Mouse (Mus musculus) midbrain, postnatal 0 days (tissue): ENCODE measurements around the gene 6430548M08Rik. TPM values are rescaled to one million over a fixed set of nuclear protein-coding genes. Genes with fewer than 3 reads are reported as not detected.
A peak's percentile ranks its signal among the peaks of the same experiment; 100 is the strongest.

ENCODE experiments used
- ATAC-seq: fragments of 200-750 bp; cut with Nextera tagmentation; 2 replicates; pipeline ENCODE4 v1.8.0; 2017; ENCODE audit warnings: moderate number of reproducible peaks, mild to moderate bottlenecking, moderate TSS enrichment, moderate library complexity; ENCODE audit not compliant: low FRiP score
- DNase-seq: peaks from one replicate; pipeline ENCODE4 v3.0.0-alpha.2; 2015; ENCODE audit warnings: low spot score
- H3K27ac ChIP-seq: fragments of 300-500 bp; sonication (generic); 2 replicates; pipeline ENCODE4 v1.5.1; 2014; ENCODE audit warnings: low read depth, mild to moderate bottlenecking, low read length, mixed read lengths
- H3K27me3 ChIP-seq: fragments of 300-500 bp; sonication (generic); 2 replicates; pipeline ENCODE4 v1.6.1; 2014; ENCODE audit warnings: low read length, control low read depth, mixed read lengths; ENCODE audit not compliant: insufficient read depth
- H3K36me3 ChIP-seq: fragments of 300-500 bp; sonication (generic); 2 replicates; pipeline ENCODE4 v1.6.1; 2014; ENCODE audit warnings: low read length, control low read depth, mixed read lengths; ENCODE audit not compliant: insufficient read depth
- H3K4me1 ChIP-seq: fragments of 300-500 bp; sonication (generic); 2 replicates; pipeline ENCODE4 v1.6.1; 2014; ENCODE audit warnings: mild to moderate bottlenecking, control low read depth, antibody characterized with exemption, low read length, mixed read lengths; ENCODE audit not compliant: insufficient read depth
- H3K4me2 ChIP-seq: fragments of 300-500 bp; sonication (generic); 2 replicates; pipeline ENCODE4 v1.6.1; 2014; ENCODE audit warnings: low read depth, mild to moderate bottlenecking, low read length, mixed read lengths; ENCODE audit not compliant: poor library complexity, severe bottlenecking
- H3K4me3 ChIP-seq: fragments of 300-500 bp; sonication (generic); 2 replicates; pipeline ENCODE4 v1.5.1; 2014; ENCODE audit warnings: low read depth, mild to moderate bottlenecking, low read length, moderate library complexity
- H3K9ac ChIP-seq: fragments of 300-500 bp; sonication (generic); replicated peaks from 2 replicates; pipeline ENCODE4 v1.6.1; 2014; ENCODE audit warnings: mild to moderate bottlenecking, low read length, moderate library complexity, mixed read lengths; ENCODE audit not compliant: poor library complexity, severe bottlenecking
- H3K9me3 ChIP-seq: fragments of 300-500 bp; sonication (generic); 2 replicates; pipeline ENCODE4 v1.6.1; 2016; ENCODE audit warnings: low read length, control low read depth
- CTCF ChIP-seq: IDR thresholded peaks from 2 replicates; pipeline ENCODE4 v1.5.1; 2016; ENCODE audit warnings: antibody characterized with exemption, mild to moderate bottlenecking
- WGBS: fragments of 180-500 bp; shearing (Covaris S2); extraction: QIAGEN DNeasy Blood & Tissue Kit; methylation state at CpG from one replicate; pipeline ENCODE4 v1.1.7; 2014; 5-methylcytosine and 5-hydroxymethylcytosine counted together
- polyA plus RNA-seq: library from polyadenylated mRNA; unstranded; fragments of >200 nt; fragmentation: Nextera tagmentation; extraction: Ambion mirVana; gene quantifications from 2 replicates; pipeline ENCODE4 v1.2.1, GENCODE M21; 2015
- total RNA-seq: library from RNA; depleted of rRNA; stranded (reverse); fragments of >200 nt; gene quantifications from 2 replicates; pipeline ENCODE4 v1.2.3, GENCODE M21; 2014; rRNA removed

The 6430548M08Rik gene
- total RNA-seq (69.7 and 71.1 TPM in 2 replicates), polyA plus RNA-seq (38.3 and 40.5 TPM in 2 replicates)

GRCm38 (mm10) chr8:120113758-120114255, at the start of gene 6430548M08Rik:
6430548M08Rik (plus strand) TSS chr8:120114152.
- Histone ChIP-seq H3K9ac (peak within 1 kb of the TSS; percentile 86), H3K27me3 (no peaks in the 10 kb centered on the region), H3K27ac (peak within 1 kb of the TSS; percentile 82), H3K4me2 (peak within 1 kb of the TSS; percentile 73), H3K36me3 (no peaks in the 10 kb centered on the region), H3K9me3 (no peaks in the 10 kb centered on the region), H3K4me1 (no peaks in the 10 kb centered on the region), H3K4me3 (peak within 1 kb of the TSS; percentile 78)
- peak; percentile 71 for TF ChIP-seq CTCF
- WGBS, result under 1% methylated on average over 57 of the region's 61 CpGs
- peak; percentile 96 for ATAC-seq
- DNase-seq, result peak; percentile 100

- no peaks in the 10 kb centered on the region for H3K36me3 ChIP-seq
- TF ChIP-seq CTCF, result no peak
- H3K27ac ChIP-seq, result no peak overlapping the region
- H3K4me1 ChIP-seq, result no peaks in the 10 kb centered on the region
- H3K9ac ChIP-seq, result no peak overlapping the region
- no peaks in the 10 kb centered on the region for H3K9me3 ChIP-seq
- DNase-seq, result no peak
- H3K4me3 ChIP-seq, result no peak overlapping the region
- ATAC-seq, result no peak
- no peaks in the 10 kb centered on the region for H3K27me3 ChIP-seq
- no peak overlapping the region for H3K4me2 ChIP-seq
- 93% methylated on average over 8 of the region's 8 CpGs for WGBS
Measured at GRCm38 (mm10) chr8:120065611-120066010, 48.3 kb upstream of the 6430548M08Rik start.

- H3K4me3 ChIP-seq, result no peak overlapping the region
- 81% methylated on average over 4 of the region's 4 CpGs for WGBS
- no peak overlapping the region for H3K9ac ChIP-seq
- H3K4me1 ChIP-seq, result no peaks in the 10 kb centered on the region
- no peak overlapping the region for H3K27ac ChIP-seq
- no peak overlapping the region for H3K4me2 ChIP-seq
- no peak for ATAC-seq
- DNase-seq, result no peak
- no peak for TF ChIP-seq CTCF
- H3K27me3 ChIP-seq, result no peaks in the 10 kb centered on the region
- H3K9me3 ChIP-seq, result no peaks in the 10 kb centered on the region
- no peaks in the 10 kb centered on the region for H3K36me3 ChIP-seq
Measured at GRCm38 (mm10) chr8:120066226-120066625, 47.7 kb upstream of the 6430548M08Rik start.

- ATAC-seq, result no peak
- H3K4me3 ChIP-seq, result no peak overlapping the region
- H3K27ac ChIP-seq, result no peak overlapping the region
- H3K9me3 ChIP-seq, result no peaks in the 10 kb centered on the region
- no peak overlapping the region for H3K9ac ChIP-seq
- no peak for TF ChIP-seq CTCF
- no peaks in the 10 kb centered on the region for H3K27me3 ChIP-seq
- peak; percentile 20 for DNase-seq
- H3K4me1 ChIP-seq, result no peaks in the 10 kb centered on the region
- no peak overlapping the region for H3K4me2 ChIP-seq
- 57% methylated on average over 19 of the region's 19 CpGs for WGBS
- H3K36me3 ChIP-seq, result no peaks in the 10 kb centered on the region
Measured at GRCm38 (mm10) chr8:120067936-120068668, 45.9 kb upstream of the 6430548M08Rik start.

- Histone ChIP-seq H3K4me2 (no peak overlapping the region), H3K36me3 (no peaks in the 10 kb centered on the region), H3K27ac (no peak overlapping the region), H3K9me3 (no peaks in the 10 kb centered on the region), H3K4me1 (no peaks in the 10 kb centered on the region), H3K9ac (no peak overlapping the region), H3K27me3 (no peaks in the 10 kb centered on the region), H3K4me3 (no peak overlapping the region)
- WGBS, result 27% methylated on average over 4 of the region's 4 CpGs
- peak; percentile 66; the same call in 1 of the 2 replicates for ATAC-seq
- peak; percentile 80 for DNase-seq
- peak; percentile 95 for TF ChIP-seq CTCF
Measured at GRCm38 (mm10) chr8:120071684-120072083, 42.3 kb upstream of the 6430548M08Rik start.

GRCm38 (mm10) chr8:120072259-120072658, 41.7 kb upstream of the 6430548M08Rik start:
- peak; percentile 11 for DNase-seq
- Histone ChIP-seq H3K9ac (no peak overlapping the region), H3K27ac (no peak overlapping the region), H3K4me3 (no peak overlapping the region), H3K4me1 (no peaks in the 10 kb centered on the region), H3K9me3 (no peaks in the 10 kb centered on the region), H3K36me3 (no peaks in the 10 kb centered on the region), H3K27me3 (no peaks in the 10 kb centered on the region), H3K4me2 (no peak overlapping the region)
- ATAC-seq, result no peak
- no peak for TF ChIP-seq CTCF
- 55% methylated on average over 9 of the region's 9 CpGs for WGBS
